Mouse (Mus musculus): Measurements from ENCODE around the gene Tenm4. TPM values are rescaled to one million over a fixed set of nuclear protein-coding genes. Genes with fewer than 3 reads are reported as not detected.

Gene Tenm4
- polyA plus RNA-seq, 1 experiment from 2014 or later: 9.1 TPM

DNA sequence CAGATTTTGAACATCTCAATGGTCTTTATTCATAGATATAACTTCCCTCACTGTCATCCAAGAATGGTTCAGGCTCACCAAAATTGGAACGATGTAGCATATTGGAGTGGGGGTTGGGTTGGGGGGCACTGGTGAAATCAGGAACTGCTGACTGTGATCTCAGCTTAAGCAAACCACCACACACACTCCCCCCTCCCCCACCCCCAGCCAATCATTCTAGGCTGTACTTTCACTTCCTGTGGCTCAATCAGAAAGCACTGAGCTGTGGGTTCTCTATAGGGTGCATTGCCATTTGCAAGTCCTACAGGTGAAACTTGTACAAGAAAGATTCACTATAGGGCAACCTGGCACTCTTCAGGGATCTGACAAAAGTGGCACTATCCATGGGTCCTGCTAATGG, 559.3 kb downstream of the Tenm4 start:
- Histone ChIP-seq H3K4me2 (ENCODE audit: low read depth, low read length) (no peak overlapping the region), H3K4me1 (ENCODE audit: control insufficient read depth, insufficient read depth, low read length) (no peaks in the 10 kb centered on the region), H3K27ac (ENCODE audit: low read length) (no peak overlapping the region), H3K27me3 (ENCODE audit: control insufficient read depth, insufficient read depth, low read length) (peaks cover 7% of the 10 kb centered on the region; the same call in 1 of the 2 replicates), H3K9me3 (replicated peaks; ENCODE audit: control insufficient read depth, low read length) (no peaks in the 10 kb centered on the region), H3K4me3 (ENCODE audit: low read length) (no peak overlapping the region), H3K9ac (ENCODE audit: low read length) (no peak overlapping the region), H3K36me3 (ENCODE audit: control insufficient read depth, insufficient read depth) (no peaks in the 10 kb centered on the region)
- 73% methylated on average over 1 of the region's 1 CpGs for WGBS
- ATAC-seq (replicated peaks; ENCODE audit: extremely low read depth, insufficient read depth, low FRiP score): no peak

DNA sequence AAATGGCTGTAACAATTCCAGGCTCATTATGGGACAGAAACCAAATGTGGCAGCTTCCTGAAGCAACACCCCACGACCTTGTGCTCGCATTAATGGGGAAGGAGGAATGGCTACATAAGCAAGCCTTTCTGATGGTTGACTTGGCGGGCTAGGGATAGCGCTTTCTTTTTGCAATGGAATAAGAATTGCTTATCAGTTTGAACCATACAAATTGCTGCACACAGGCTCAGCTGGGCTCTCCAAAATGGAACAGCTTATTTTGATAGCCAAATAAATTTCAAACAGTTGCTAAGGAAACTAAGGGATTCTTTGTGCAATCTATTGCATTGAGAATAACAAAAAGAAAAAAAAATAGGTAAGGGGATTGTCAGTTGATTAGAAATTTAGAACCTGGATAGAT, 560.9 kb downstream of the Tenm4 start:
- H3K4me3 ChIP-seq (ENCODE audit: low read length): no peak overlapping the region
- H3K4me1 ChIP-seq (ENCODE audit: control insufficient read depth, insufficient read depth, low read length): no peaks in the 10 kb centered on the region
- no peaks in the 10 kb centered on the region for H3K36me3 ChIP-seq (ENCODE audit: control insufficient read depth, insufficient read depth)
- H3K9me3 ChIP-seq (replicated peaks; ENCODE audit: control insufficient read depth, low read length): no peaks in the 10 kb centered on the region
- H3K9ac ChIP-seq (ENCODE audit: low read length): no peak overlapping the region
- 86% methylated on average over 4 of the region's 4 CpGs for WGBS
- peaks cover 7% of the 10 kb centered on the region; the same call in 1 of the 2 replicates for H3K27me3 ChIP-seq (ENCODE audit: control insufficient read depth, insufficient read depth, low read length)
- no peak overlapping the region for H3K27ac ChIP-seq (ENCODE audit: low read length)
- no peak overlapping the region for H3K4me2 ChIP-seq (ENCODE audit: low read depth, low read length)
- no peak for ATAC-seq (replicated peaks; ENCODE audit: extremely low read depth, insufficient read depth, low FRiP score)

DNA sequence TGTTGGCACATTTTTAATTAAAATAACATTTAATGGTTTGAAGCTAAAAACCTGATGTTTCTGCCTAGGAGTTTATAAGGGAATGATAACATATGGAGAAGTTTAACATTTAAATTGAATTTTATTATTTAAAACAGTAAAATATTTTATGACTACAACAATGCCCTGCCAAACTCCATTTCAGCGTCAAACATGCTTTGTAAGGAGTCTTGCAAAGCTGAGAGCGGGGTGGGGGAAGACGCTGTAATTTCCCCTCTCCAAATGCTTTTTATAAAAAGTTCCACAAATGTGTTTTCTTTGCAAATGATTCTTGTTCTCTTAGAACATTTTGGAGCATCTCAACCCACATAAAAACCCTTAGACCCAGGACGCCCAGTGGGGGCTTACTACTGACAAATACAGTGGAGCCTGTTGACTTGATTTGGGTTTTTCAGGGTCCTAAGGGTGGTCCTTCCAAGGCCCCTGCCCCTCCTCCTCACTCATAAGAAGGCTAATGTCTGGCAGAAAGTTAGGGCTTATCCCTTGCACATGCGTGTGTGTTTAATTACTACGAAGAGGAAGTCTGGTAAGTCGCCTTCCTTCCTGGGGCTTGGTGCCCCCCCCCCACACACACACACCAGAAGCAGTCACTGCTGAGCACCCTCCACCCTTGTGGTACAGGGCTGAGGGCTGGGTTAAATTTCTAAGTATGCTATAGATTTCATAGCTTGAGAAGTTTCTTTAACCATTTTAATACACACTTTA, 563.4 kb downstream of the Tenm4 start:
- 66% methylated on average over 7 of the region's 7 CpGs for WGBS
- Histone ChIP-seq H3K4me3 (ENCODE audit: low read length) (no peak overlapping the region), H3K4me1 (ENCODE audit: control insufficient read depth, insufficient read depth, low read length) (no peaks in the 10 kb centered on the region), H3K9ac (ENCODE audit: low read length) (no peak overlapping the region), H3K4me2 (ENCODE audit: low read depth, low read length) (no peak overlapping the region), H3K36me3 (ENCODE audit: control insufficient read depth, insufficient read depth) (no peaks in the 10 kb centered on the region), H3K9me3 (replicated peaks; ENCODE audit: control insufficient read depth, low read length) (no peaks in the 10 kb centered on the region), H3K27me3 (ENCODE audit: control insufficient read depth, insufficient read depth, low read length) (peaks cover 5% of the 10 kb centered on the region; the same call in 1 of the 2 replicates), H3K27ac (ENCODE audit: low read length) (no peak overlapping the region)
- ATAC-seq (replicated peaks; ENCODE audit: extremely low read depth, insufficient read depth, low FRiP score): no peak

DNA sequence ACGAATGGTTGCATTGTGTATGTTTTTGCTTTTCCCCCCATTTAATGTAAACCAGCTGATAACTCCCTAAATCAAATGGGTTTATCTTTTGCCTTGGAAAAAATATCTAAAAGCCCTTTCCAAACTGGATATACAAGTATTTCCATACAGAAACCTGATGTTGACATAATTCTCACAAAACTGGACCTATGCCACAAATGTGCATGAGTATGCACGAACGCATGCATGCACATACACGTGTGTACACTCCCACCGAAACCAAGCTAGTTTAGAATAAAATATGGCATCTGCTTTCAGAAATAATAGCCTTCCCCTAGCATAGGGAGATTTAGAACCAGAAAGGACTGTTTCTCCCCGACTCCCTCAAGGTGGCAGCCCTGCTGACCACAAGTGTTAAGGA, 569.6 kb downstream of the Tenm4 start:
- H3K27me3 ChIP-seq (ENCODE audit: control insufficient read depth, insufficient read depth, low read length): no peaks in the 10 kb centered on the region; the same call in 1 of the 2 replicates
- H3K4me1 ChIP-seq (ENCODE audit: control insufficient read depth, insufficient read depth, low read length): no peaks in the 10 kb centered on the region
- WGBS: 72% methylated on average over 6 of the region's 6 CpGs
- H3K4me3 ChIP-seq (ENCODE audit: low read length): no peak overlapping the region
- no peaks in the 10 kb centered on the region for H3K36me3 ChIP-seq (ENCODE audit: control insufficient read depth, insufficient read depth)
- no peak overlapping the region for H3K9ac ChIP-seq (ENCODE audit: low read length)
- no peak for ATAC-seq (replicated peaks; ENCODE audit: extremely low read depth, insufficient read depth, low FRiP score)
- no peak overlapping the region for H3K27ac ChIP-seq (ENCODE audit: low read length)
- no peaks in the 10 kb centered on the region for H3K9me3 ChIP-seq (replicated peaks; ENCODE audit: control insufficient read depth, low read length)
- no peak overlapping the region for H3K4me2 ChIP-seq (ENCODE audit: low read depth, low read length)

DNA sequence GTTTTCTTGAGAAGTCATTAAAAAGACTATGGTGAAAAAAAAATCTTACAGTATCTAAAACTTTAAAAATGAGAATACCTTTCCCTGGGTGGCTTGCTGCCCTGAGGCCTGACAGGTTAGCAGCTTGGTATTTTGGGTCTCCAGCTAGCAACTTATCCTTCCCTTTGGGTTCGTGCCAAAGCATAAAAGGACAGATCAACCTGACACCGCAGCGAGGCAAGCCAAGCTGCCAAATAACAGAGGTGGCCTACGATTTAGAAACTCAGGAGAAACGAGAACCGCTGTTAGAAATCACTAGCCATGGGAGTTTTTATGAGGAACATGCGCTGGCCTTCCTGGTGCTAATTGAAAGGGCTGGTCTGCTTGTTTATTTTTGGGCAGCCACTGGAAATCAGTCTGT, 571.2 kb downstream of the Tenm4 start:
- no peaks in the 10 kb centered on the region; the same call in 1 of the 2 replicates for H3K27me3 ChIP-seq (ENCODE audit: control insufficient read depth, insufficient read depth, low read length)
- H3K4me1 ChIP-seq (ENCODE audit: control insufficient read depth, insufficient read depth, low read length): 0 out of 2 replicates have a peak, but pooled peaks cover 2% of the 10 kb centered on the region
- H3K27ac ChIP-seq (ENCODE audit: low read length): no peak overlapping the region
- no peak for ATAC-seq (replicated peaks; ENCODE audit: extremely low read depth, insufficient read depth, low FRiP score)
- no peak overlapping the region for H3K4me2 ChIP-seq (ENCODE audit: low read depth, low read length)
- no peaks in the 10 kb centered on the region for H3K36me3 ChIP-seq (ENCODE audit: control insufficient read depth, insufficient read depth)
- no peaks in the 10 kb centered on the region for H3K9me3 ChIP-seq (replicated peaks; ENCODE audit: control insufficient read depth, low read length)
- WGBS: 39% methylated on average over 7 of the region's 7 CpGs
- H3K4me3 ChIP-seq (ENCODE audit: low read length): no peak overlapping the region
- H3K9ac ChIP-seq (ENCODE audit: low read length): no peak overlapping the region

DNA sequence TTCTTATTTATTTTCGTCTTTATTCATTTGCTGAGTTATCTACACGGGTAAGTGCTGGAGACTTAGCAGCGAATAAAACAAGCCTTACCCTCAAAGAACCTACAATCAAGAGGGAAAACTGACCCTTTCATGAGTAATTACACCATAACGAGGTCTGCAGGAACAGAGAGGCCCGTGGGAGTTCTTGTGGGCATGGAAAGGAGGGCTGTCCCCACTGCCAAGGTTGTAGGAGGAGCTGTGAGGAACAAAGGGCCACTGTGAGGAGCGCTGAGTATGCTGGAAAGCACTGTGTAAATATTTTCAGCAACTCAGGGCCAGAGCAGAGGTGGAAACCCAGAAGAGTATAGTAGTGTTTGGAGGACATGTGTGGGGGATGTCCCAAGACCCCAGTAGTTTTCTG, 574.9 kb downstream of the Tenm4 start:
- Histone ChIP-seq H3K27me3 (ENCODE audit: control insufficient read depth, insufficient read depth, low read length) (no peaks in the 10 kb centered on the region; the same call in 1 of the 2 replicates), H3K4me2 (ENCODE audit: low read depth, low read length) (no peak overlapping the region)
- WGBS: 49% methylated on average over 6 of the region's 6 CpGs

DNA sequence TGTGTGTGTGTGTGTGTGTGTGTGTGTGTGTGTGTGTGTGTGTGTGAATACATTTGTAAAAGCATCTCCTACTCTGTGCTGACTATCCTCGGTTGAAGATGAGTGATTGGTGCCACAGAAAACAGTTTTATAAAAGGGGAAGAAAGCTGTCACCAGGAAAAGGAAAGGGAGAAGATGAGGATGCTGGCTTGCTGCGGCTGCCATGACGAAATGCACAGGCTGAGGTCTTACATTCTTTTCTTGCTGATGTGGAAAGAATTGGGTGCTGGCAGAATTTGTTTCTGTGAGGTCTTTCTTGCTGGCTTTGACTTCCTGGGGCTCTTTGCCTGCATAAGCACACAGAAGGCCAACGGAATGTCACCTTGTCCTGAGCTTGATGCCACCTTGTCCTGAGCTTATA, 575.7 kb downstream of the Tenm4 start:
- Histone ChIP-seq H3K9ac (ENCODE audit: low read length) (no peak overlapping the region), H3K9me3 (replicated peaks; ENCODE audit: control insufficient read depth, low read length) (no peaks in the 10 kb centered on the region), H3K27ac (ENCODE audit: low read length) (no peak overlapping the region), H3K36me3 (ENCODE audit: control insufficient read depth, insufficient read depth) (no peaks in the 10 kb centered on the region), H3K27me3 (ENCODE audit: control insufficient read depth, insufficient read depth, low read length) (no peaks in the 10 kb centered on the region; the same call in 1 of the 2 replicates), H3K4me3 (ENCODE audit: low read length) (no peak overlapping the region), H3K4me1 (ENCODE audit: control insufficient read depth, insufficient read depth, low read length) (0 out of 2 replicates have a peak, but pooled peaks cover 2% of the 10 kb centered on the region), H3K4me2 (ENCODE audit: low read depth, low read length) (no peak overlapping the region)
- WGBS: 69% methylated on average over 4 of the region's 4 CpGs
- ATAC-seq (replicated peaks; ENCODE audit: extremely low read depth, insufficient read depth, low FRiP score): no peak

More for the DNA sequence above, 574.9 kb downstream of the Tenm4 start:
- H3K27ac ChIP-seq (ENCODE audit: low read length): no peak overlapping the region
- no peak overlapping the region for H3K9ac ChIP-seq (ENCODE audit: low read length)
- no peak overlapping the region for H3K4me3 ChIP-seq (ENCODE audit: low read length)
- 0 out of 2 replicates have a peak, but pooled peaks cover 2% of the 10 kb centered on the region for H3K4me1 ChIP-seq (ENCODE audit: control insufficient read depth, insufficient read depth, low read length)
- H3K9me3 ChIP-seq (replicated peaks; ENCODE audit: control insufficient read depth, low read length): no peaks in the 10 kb centered on the region
- ATAC-seq (replicated peaks; ENCODE audit: extremely low read depth, insufficient read depth, low FRiP score): no peak
- no peaks in the 10 kb centered on the region for H3K36me3 ChIP-seq (ENCODE audit: control insufficient read depth, insufficient read depth)

- H3K36me3 ChIP-seq (ENCODE audit: control insufficient read depth, insufficient read depth): no peaks in the 10 kb centered on the region
- no peak overlapping the region for H3K27ac ChIP-seq (ENCODE audit: low read length)
- no peak overlapping the region for H3K4me3 ChIP-seq (ENCODE audit: low read length)
- ATAC-seq (replicated peaks; ENCODE audit: extremely low read depth, insufficient read depth, low FRiP score): no peak
- no peaks in the 10 kb centered on the region; the same call in 1 of the 2 replicates for H3K27me3 ChIP-seq (ENCODE audit: control insufficient read depth, insufficient read depth, low read length)
- H3K9ac ChIP-seq (ENCODE audit: low read length): no peak overlapping the region
- no peak overlapping the region for H3K4me2 ChIP-seq (ENCODE audit: low read depth, low read length)
- H3K4me1 ChIP-seq (ENCODE audit: control insufficient read depth, insufficient read depth, low read length): 0 out of 2 replicates have a peak, but pooled peaks cover 2% of the 10 kb centered on the region
- WGBS: 51% methylated on average over 7 of the region's 7 CpGs
- no peaks in the 10 kb centered on the region for H3K9me3 ChIP-seq (replicated peaks; ENCODE audit: control insufficient read depth, low read length)
These were observed 577.5 kb downstream of the Tenm4 start for GRCm38 (mm10) chr7:96748538-96749045.

- no peak overlapping the region for H3K9ac ChIP-seq (ENCODE audit: low read length)
- ATAC-seq (replicated peaks; ENCODE audit: extremely low read depth, insufficient read depth, low FRiP score): no peak
- H3K9me3 ChIP-seq (replicated peaks; ENCODE audit: control insufficient read depth, low read length): no peaks in the 10 kb centered on the region
- H3K27ac ChIP-seq (ENCODE audit: low read length): no peak overlapping the region
- 59% methylated on average over 8 of the region's 8 CpGs for WGBS
- no peaks in the 10 kb centered on the region for H3K27me3 ChIP-seq (ENCODE audit: control insufficient read depth, insufficient read depth, low read length)
- H3K4me1 ChIP-seq (ENCODE audit: control insufficient read depth, insufficient read depth, low read length): 0 out of 2 replicates have a peak, but pooled peaks cover 2% of the 10 kb centered on the region
- no peak overlapping the region for H3K4me2 ChIP-seq (ENCODE audit: low read depth, low read length)
- H3K4me3 ChIP-seq (ENCODE audit: low read length): no peak overlapping the region
- H3K36me3 ChIP-seq (ENCODE audit: control insufficient read depth, insufficient read depth): no peaks in the 10 kb centered on the region
These were observed 578.7 kb downstream of the Tenm4 start for GRCm38 (mm10) chr7:96749753-96750152.
